Mouse (Mus musculus): Measurements from ENCODE around the gene Dand5.

GRCm38 (mm10) chr8:84772628-84773027 lies 50.0 kb downstream of the Dand5 start:
- TF ChIP-seq CTCF (IDR thresholded peaks at IDR 0.05; ENCODE audit: low read depth, low read length): no peak
- no peak for TF ChIP-seq POLR2A (IDR thresholded peaks at IDR 0.05; ENCODE audit: extremely low read depth, insufficient read depth, low read length)

All from liver, adult 2 months (tissue).